Mouse (Mus musculus) cerebellum, adult 2 months (tissue): ENCODE results near the gene Actn1.

Source experiments
- CTCF ChIP-seq: fragments of 200-500 bp; IDR thresholded peaks from 2 replicates; pipeline ENCODE4 v1.5.1; 2011; ENCODE audit warnings: low read depth, mild to moderate bottlenecking, control low read depth, low read length, moderate library complexity, borderline replicate concordance; ENCODE audit not compliant: insufficient read depth
- POLR2A ChIP-seq: fragments of 200-500 bp; IDR thresholded peaks from 2 replicates; pipeline ENCODE4 v1.6.1; 2011; ENCODE audit warnings: low read length, control low read depth, borderline replicate concordance; ENCODE audit not compliant: insufficient read depth

DNA sequence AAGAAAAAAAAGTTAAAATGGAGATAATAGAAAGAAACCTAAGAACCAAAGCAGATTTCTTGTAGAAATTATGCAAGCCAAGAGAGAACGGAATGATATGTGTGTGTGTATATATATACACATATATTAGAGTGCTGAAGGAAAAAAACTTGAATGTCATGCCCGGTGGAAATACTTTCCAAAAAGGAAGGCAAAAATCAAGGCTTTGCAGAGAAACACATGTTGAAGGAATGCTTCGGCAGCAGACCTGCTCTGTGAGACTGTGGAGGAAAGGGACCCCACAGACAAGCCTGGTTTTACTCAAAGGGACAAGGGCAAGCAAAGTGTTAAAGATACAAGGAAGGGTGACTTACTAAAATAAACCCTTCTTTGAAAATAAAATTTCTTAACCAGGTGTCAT lies 47.4 kb upstream of the Actn1 start:
- TF ChIP-seq CTCF (no peak), POLR2A (no peak)
